7 mouse cellular contexts compared by ENCODE assay signal in the genomic region with DNA sequence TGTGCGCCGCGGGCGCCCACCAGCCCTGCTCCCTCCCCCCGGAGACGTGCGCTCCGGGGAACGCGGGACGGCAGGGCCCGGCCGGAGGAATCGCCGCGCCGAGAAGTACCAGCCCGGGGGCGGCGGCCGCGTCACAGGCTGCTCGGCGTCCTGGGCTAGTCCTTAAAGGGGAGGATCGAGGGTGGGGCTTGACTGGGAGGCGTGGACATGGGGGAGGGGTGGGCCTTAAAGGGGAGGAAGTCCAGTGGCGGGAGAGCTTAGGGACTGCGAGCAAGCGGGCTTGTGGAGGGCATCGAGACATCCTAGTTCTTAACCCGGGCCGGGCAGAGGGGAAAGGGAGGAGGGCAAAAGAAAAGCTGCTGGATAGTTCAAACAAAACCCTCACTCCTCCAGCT. TPM values are rescaled to one million over a fixed set of nuclear protein-coding genes. Genes with fewer than 3 reads are reported as not detected.
A peak's percentile ranks its signal among the peaks of the same experiment; 100 is the strongest.
DNase-seq lines count a peak whose midpoint lies in the region; ATAC-seq and TF ChIP-seq lines count a peak whose summit lies in the region.

Gene Mapkapk2 (minus strand): TSS at position 127 of the 395 bp plus-strand sequence.

- H3K9ac ChIP-seq in intestine, postnatal 0 days (ENCODE audit: low read depth, low read length), result peak within 1 kb of the TSS; percentile 97
- peak within 1 kb of the TSS; percentile 95 for H3K9ac ChIP-seq in limb, embryonic 12.5 days (replicated peaks)
- H3K9ac ChIP-seq in midbrain, embryonic 15.5 days, result peak within 1 kb of the TSS; percentile 86

- DNase-seq in adrenal gland, postnatal 10 days, result peak; percentile 98
- DNase-seq in embryo, embryonic 9.5 days (ENCODE audit: extremely low spot score), result peak; percentile 98
- no peak for DNase-seq in gonadal fat pad, adult 2 months (ENCODE audit: low read depth)
- peak; percentile 79 to 91 for DNase-seq in spleen, adult 2 months (ENCODE audit: low read depth in 1 of 2, low spot score in 2 of 2)

- WGBS in intestine, postnatal 0 days, result 1% methylated on average over 19 of the region's 32 CpGs
- under 1% methylated on average over 21 of the region's 32 CpGs for WGBS in limb, embryonic 12.5 days
- WGBS in midbrain, embryonic 15.5 days, result 0% methylated on average over 25 of the region's 32 CpGs
- under 1% methylated on average over 32 of the region's 32 CpGs for WGBS in spleen, adult 2 months

- peak; percentile 90 for TF ChIP-seq POLR2A in spleen, adult 2 months (IDR thresholded peaks at IDR 0.05; ENCODE audit: low read depth, low read length)

- no peaks in the 10 kb centered on the region for H3K36me3 ChIP-seq in intestine, postnatal 0 days (ENCODE audit: control insufficient read depth, insufficient read depth)
- no peaks in the 10 kb centered on the region for H3K36me3 ChIP-seq in limb, embryonic 12.5 days
- H3K36me3 ChIP-seq in midbrain, embryonic 15.5 days (replicated peaks), result no peaks in the 10 kb centered on the region
- H3K36me3 ChIP-seq in spleen, adult 2 months (ENCODE audit: control insufficient read depth, insufficient read depth, low read length), result no peaks in the 10 kb centered on the region

- H3K27me3 ChIP-seq in intestine, postnatal 0 days (replicated peaks; ENCODE audit: control insufficient read depth, insufficient read depth, low read length), result no peaks in the 10 kb centered on the region
- no peaks in the 10 kb centered on the region for H3K27me3 ChIP-seq in limb, embryonic 12.5 days
- no peaks in the 10 kb centered on the region for H3K27me3 ChIP-seq in midbrain, embryonic 15.5 days (replicated peaks)
- H3K27me3 ChIP-seq in spleen, adult 2 months (ENCODE audit: control insufficient read depth, insufficient read depth, low read length), result no peaks in the 10 kb centered on the region

- H3K4me2 ChIP-seq in intestine, postnatal 0 days (replicated peaks; ENCODE audit: low read depth), result peak within 1 kb of the TSS; percentile 85
- H3K4me2 ChIP-seq in limb, embryonic 12.5 days, result peak within 1 kb of the TSS; percentile 79
- H3K4me2 ChIP-seq in midbrain, embryonic 15.5 days, result peak within 1 kb of the TSS; percentile 65

- peaks cover 6% of the 10 kb centered on the region; the same call in 1 of the 2 replicates for H3K4me1 ChIP-seq in intestine, postnatal 0 days (replicated peaks; ENCODE audit: control insufficient read depth, insufficient read depth, low read length)
- H3K4me1 ChIP-seq in limb, embryonic 12.5 days (replicated peaks), result peaks cover 31% of the 10 kb centered on the region
- H3K4me1 ChIP-seq in midbrain, embryonic 15.5 days, result peaks cover 38% of the 10 kb centered on the region
- peaks cover 3% of the 10 kb centered on the region; the same call in 1 of the 2 replicates for H3K4me1 ChIP-seq in spleen, adult 2 months (ENCODE audit: control insufficient read depth, insufficient read depth, insufficient read length)

- H3K9me3 ChIP-seq in intestine, postnatal 0 days (ENCODE audit: control insufficient read depth), result no peaks in the 10 kb centered on the region
- no peaks in the 10 kb centered on the region for H3K9me3 ChIP-seq in limb, embryonic 12.5 days
- no peaks in the 10 kb centered on the region for H3K9me3 ChIP-seq in midbrain, embryonic 15.5 days

- peak within 1 kb of the TSS; percentile 96 for H3K4me3 ChIP-seq in intestine, postnatal 0 days (ENCODE audit: low read depth, low read length)
- H3K4me3 ChIP-seq in limb, embryonic 12.5 days (replicated peaks), result peak within 1 kb of the TSS; percentile 96
- peak within 1 kb of the TSS; percentile 78 for H3K4me3 ChIP-seq in midbrain, embryonic 15.5 days
- peak within 1 kb of the TSS; percentile 76 for H3K4me3 ChIP-seq in spleen, adult 2 months (ENCODE audit: extremely low read depth, insufficient read depth, insufficient read length)

- ATAC-seq in intestine, postnatal 0 days, result peak; percentile 93
- peak; percentile 90 for ATAC-seq in limb, embryonic 12.5 days (ENCODE audit: insufficient number of reproducible peaks, insufficient read depth, low FRiP score, low TSS enrichment, low read depth)
- ATAC-seq in midbrain, embryonic 15.5 days (replicated peaks), result peak; percentile 96

- H3K27ac ChIP-seq in intestine, postnatal 0 days (ENCODE audit: low read depth, low read length), result peak within 1 kb of the TSS; percentile 95
- H3K27ac ChIP-seq in limb, embryonic 12.5 days, result peak within 1 kb of the TSS; percentile 93
- peak within 1 kb of the TSS; percentile 82 for H3K27ac ChIP-seq in midbrain, embryonic 15.5 days
- peak within 1 kb of the TSS; percentile 75 for H3K27ac ChIP-seq in spleen, adult 2 months (ENCODE audit: insufficient read depth, low read length)

- TF ChIP-seq CTCF in intestine, postnatal 0 days (IDR thresholded peaks at IDR 0.05; ENCODE audit: low read depth), result no peak
- TF ChIP-seq CTCF in spleen, adult 2 months (IDR thresholded peaks at IDR 0.05; ENCODE audit: extremely low read depth, insufficient read depth, insufficient read length, insufficient replicate concordance), result no peak

RNA-seq across cellular contexts. Expression of gene Mapkapk2, which starts in this region (rescaled TPM):
- total RNA-seq in adrenal gland, postnatal 10 days (2021), result 100 to 1,000 TPM; 159 to 169 TPM
- polyA plus RNA-seq in gonadal fat pad, adult 2 months (2012; rRNA removed), result 90.6 and 92.9 TPM in 2 replicates
- polyA plus RNA-seq in intestine, postnatal 0 days (2015; fragmentation: Nextera tagmentation; extraction: Ambion mirVana), result 34.9 and 35.9 TPM in 2 replicates
- 56.3 and 58.9 TPM in 2 replicates for polyA plus RNA-seq in limb, embryonic 12.5 days (2016; fragmentation: Nextera tagmentation; extraction: Ambion mirVana)
- 17.9 and 22.2 TPM in 2 replicates for polyA plus RNA-seq in midbrain, embryonic 15.5 days (2015; fragmentation: Nextera tagmentation; extraction: Ambion mirVana)
- polyA plus RNA-seq in spleen, adult 2 months (2012; rRNA removed), result 55.3 and 72.5 TPM in 2 replicates
